Mouse (Mus musculus): ENCODE data around the gene Tsga10ip. TPM values are rescaled to one million over a fixed set of nuclear protein-coding genes. Genes with fewer than 3 reads are reported as not detected.

Tsga10ip gene
- total RNA-seq, 2 experiments from 2014 or later = not detected

GRCm38 (mm10) chr19:5345297-5346131 is 56.8 kb downstream of the Tsga10ip start:
- no peak for DNase-seq

GRCm38 (mm10) chr19:5341360-5341759 is 61.0 kb downstream of the Tsga10ip start:
- no peak for DNase-seq

Other genes with a start within 250 kb of the Tsga10ip start
- gene Pacs1, start 129.4 kb downstream of the Tsga10ip start, total RNA-seq (2021) = 10 to 100 TPM; 15.6 to 23.6 TPM
- 100 to 1,000 TPM; 165 to 171 TPM for gene Sf3b2, start 107.1 kb downstream of the Tsga10ip start, total RNA-seq (2021)
- not detected for gene Gal3st3, start 104.2 kb downstream of the Tsga10ip start, total RNA-seq (2021)
- gene Catsper1, start 66.8 kb downstream of the Tsga10ip start, total RNA-seq (2021) = not detected
- 1 to 10 TPM; 2.1 to 2.5 TPM for gene Cst6, start 53.0 kb downstream of the Tsga10ip start, total RNA-seq (2021)
- gene Eif1ad, start 35.8 kb downstream of the Tsga10ip start, total RNA-seq (2021) = 10 to 100 TPM; 24.4 to 26.1 TPM
- 100 to 1,000 TPM; 152 to 165 TPM for gene Banf1, start 35.4 kb downstream of the Tsga10ip start, total RNA-seq (2021)
- gene Sart1, start 13.8 kb downstream of the Tsga10ip start, total RNA-seq (2021) = 10 to 100 TPM; 79.1 to 86.5 TPM
- gene Drap1, start 22.5 kb upstream of the Tsga10ip start, total RNA-seq (2021) = 100 to 1,000 TPM; 250 to 263 TPM
- gene AI837181, start 22.6 kb upstream of the Tsga10ip start, total RNA-seq (2021) = 10 to 100 TPM; 43.7 to 50.6 TPM
- gene Fosl1, start 45.0 kb upstream of the Tsga10ip start, total RNA-seq (2021) = 1 to 10 TPM in 1 of 2 experiments, not detected in 1; 5.3 TPM
- 1 to 10 TPM; 7.9 to 8.3 TPM for gene Ccdc85b, start 55.4 kb upstream of the Tsga10ip start, total RNA-seq (2021)
- gene Fibp, start 58.1 kb upstream of the Tsga10ip start, total RNA-seq (2021) = 10 to 100 TPM; 89.1 to 95.3 TPM
- under 1 TPM in 1 of 2 experiments, not detected in 1; 0.26 TPM for gene Ctsw, start 66.0 kb upstream of the Tsga10ip start, total RNA-seq (2021)
- gene Efemp2, start 71.4 kb upstream of the Tsga10ip start, total RNA-seq (2021) = 10 to 100 TPM; 50.2 to 87.9 TPM
- gene Mus81, start 85.9 kb upstream of the Tsga10ip start, total RNA-seq (2021) = 10 to 100 TPM; 23.1 to 30.7 TPM
- gene Cfl1, start 87.9 kb upstream of the Tsga10ip start, total RNA-seq (2021) = 100 to 1,000 TPM; 659 to 740 TPM
- gene 1700020D05Rik, start 101.3 kb upstream of the Tsga10ip start, total RNA-seq (2021) = 1 to 10 TPM; 1.0 to 1.5 TPM
- 10 to 100 TPM; 11.1 to 12.1 TPM for gene Snx32, start 108.0 kb upstream of the Tsga10ip start, total RNA-seq (2021)
- gene Ovol1, start 158.1 kb upstream of the Tsga10ip start, total RNA-seq (2021) = not detected
- 1 to 10 TPM; 7.8 to 8.3 TPM for gene Ap5b1, start 165.5 kb upstream of the Tsga10ip start, total RNA-seq (2021)
- 100 to 1,000 TPM; 124 to 139 TPM for gene Rnaseh2c, start 199.3 kb upstream of the Tsga10ip start, total RNA-seq (2021)
- 10 to 100 TPM; 66.2 to 68.2 TPM for gene Kat5, start 207.7 kb upstream of the Tsga10ip start, total RNA-seq (2021)
- 10 to 100 TPM; 85.7 to 86.4 TPM for gene Rela, start 235.0 kb upstream of the Tsga10ip start, total RNA-seq (2021)

All from adrenal gland, postnatal 36 days (tissue).